Mouse (Mus musculus) Patski (cell line): ENCODE data around the gene Slain1. TPM values are rescaled to one million over a fixed set of nuclear protein-coding genes. Genes with fewer than 3 reads are reported as not detected.
"Not testable (repeated sequence)": the region's sequence is repeated elsewhere in the genome, so short reads cannot be mapped to it uniquely, and the experiment has no call there.

Experiments
- ATAC-seq: fragments of 100-300 bp; one replicate; pipeline ENCODE4 v1.8.0; 2021
- CTCF ChIA-PET: fragments of 350-600 bp; sonication (Branson Sonifier 250); formaldehyde crosslinking; loops from one replicate; lab custom pipeline; 2022; ENCODE audit warnings: inconsistent platforms; lab: Charles Lee
- POLR2A ChIA-PET: fragments of 350-600 bp; sonication (Branson Sonifier 250); formaldehyde crosslinking; loops from one replicate; lab custom pipeline; 2022; ENCODE audit warnings: antibody characterized with exemption, inconsistent platforms; lab: Charles Lee
- DNase-seq: peaks from one replicate; pipeline ENCODE4 v3.0.0-alpha.2; 2011; ENCODE audit warnings: low read depth, low spot score
- H3K27me3 ChIP-seq: fragments of 371-371 bp; one replicate; pipeline ENCODE4 v1.5.1; 2021
- CTCF ChIP-seq: fragments of 100-300 bp; IDR thresholded peaks from one replicate; pipeline ENCODE4 v1.5.1; 2021
- in situ Hi-C: fragments of 300-500 bp; cut with MboI; formaldehyde crosslinking; loops from 3 replicates; pipeline ENCODE4 v1.11.1; 2018; ENCODE audit warnings: low pct_unique_long_range_greater_than_20kb, mixed read lengths
- polyA plus RNA-seq: library from polyadenylated mRNA; unstranded; gene quantifications from one replicate; pipeline ENCODE4 v1.2.3, GENCODE M21; 2021

Gene Slain1
- polyA plus RNA-seq, 1 experiment from 2014 or later, result 6.4 TPM

- peak; percentile 57 for TF ChIP-seq CTCF
- DNase-seq (no peak), ATAC-seq (no peak)
- ChIA-PET CTCF (interaction anchor here (0.9 kb wide), 1 partner anchor 17 kb away, joined by 4 read pairs; no protein-coding TSS in a partner anchor), POLR2A (interaction anchor here (0.6 kb wide), 1 partner anchor 11 kb away, joined by 3 read pairs; no protein-coding TSS in a partner anchor)
- in situ Hi-C loops, result no loop called here
- peaks cover 8% of the 10 kb centered on the region for H3K27me3 ChIP-seq
Observed at GRCm38 (mm10) chr14:103720637-103721355, 70.8 kb downstream of the Slain1 start.

- TF ChIP-seq CTCF, result no peak
- CTCF ChIA-PET, result no interaction called here
- H3K27me3 ChIP-seq, result peaks cover 8% of the 10 kb centered on the region
- ATAC-seq, result no peak
- POLR2A ChIA-PET, result no interaction called here
- no peak for DNase-seq
- in situ Hi-C loops, result no loop called here
Observed at GRCm38 (mm10) chr14:103723314-103723713, 73.3 kb downstream of the Slain1 start.

GRCm38 (mm10) chr14:103723841-103724240 is 73.8 kb downstream of the Slain1 start:
- peaks cover 3% of the 10 kb centered on the region for H3K27me3 ChIP-seq
- no peak for TF ChIP-seq CTCF
- ChIA-PET POLR2A (no interaction called here), CTCF (no interaction called here)
- no peak for ATAC-seq
- in situ Hi-C loops, result no loop called here
- no peak for DNase-seq

- in situ Hi-C loops, result no loop called here
- ChIA-PET POLR2A (no interaction called here), CTCF (interaction anchor here (1.5 kb wide), 1 partner anchor 12 kb away, joined by 4 read pairs; no protein-coding TSS in a partner anchor)
- ATAC-seq (peak; percentile 80), DNase-seq (peak; percentile 12)
- peaks cover 9% of the 10 kb centered on the region for H3K27me3 ChIP-seq
- no peak for TF ChIP-seq CTCF
Observed at GRCm38 (mm10) chr14:103728506-103728905, 78.5 kb downstream of the Slain1 start.

- TF ChIP-seq CTCF, result no peak
- in situ Hi-C loops, result no loop called here
- CTCF ChIA-PET, result interaction anchor here (1.5 kb wide), 1 partner anchor 12 kb away, joined by 4 read pairs; no protein-coding TSS in a partner anchor
- no peak for DNase-seq
- no peak for ATAC-seq
- H3K27me3 ChIP-seq, result peaks cover 6% of the 10 kb centered on the region
- POLR2A ChIA-PET, result no interaction called here
Observed at GRCm38 (mm10) chr14:103728951-103729725, 79.1 kb downstream of the Slain1 start.

GRCm38 (mm10) chr14:103729760-103730367 is 79.8 kb downstream of the Slain1 start:
- peaks cover 6% of the 10 kb centered on the region for H3K27me3 ChIP-seq
- in situ Hi-C loops, result no loop called here
- ChIA-PET POLR2A (interaction anchor here (0.6 kb wide), 1 partner anchor 350 kb away, joined by 6 read pairs; no protein-coding TSS in a partner anchor), CTCF (no interaction called here)
- ATAC-seq (no peak), DNase-seq (no peak)
- no peak for TF ChIP-seq CTCF

- in situ Hi-C loops, result no loop called here
- ATAC-seq (no peak), DNase-seq (no peak)
- CTCF ChIA-PET, result interaction anchor here (0.8 kb wide), 1 partner anchor 16 kb away, joined by 3 read pairs; no protein-coding TSS in a partner anchor
- peak; percentile 37 for TF ChIP-seq CTCF
- peaks cover 6% of the 10 kb centered on the region for H3K27me3 ChIP-seq
- POLR2A ChIA-PET, result no interaction called here
Observed at GRCm38 (mm10) chr14:103732626-103733025, 82.6 kb downstream of the Slain1 start.

- in situ Hi-C loops, result no loop called here
- DNase-seq, result no peak
- no peak for ATAC-seq
- H3K27me3 ChIP-seq, result no peaks in the 10 kb centered on the region
- POLR2A ChIA-PET, result no interaction called here
- TF ChIP-seq CTCF, result no peak
- CTCF ChIA-PET, result no interaction called here
Observed at GRCm38 (mm10) chr14:103741216-103741615, 91.2 kb downstream of the Slain1 start.

GRCm38 (mm10) chr14:103742150-103742549 is 92.1 kb downstream of the Slain1 start:
- peaks cover under 1% of the 10 kb centered on the region for H3K27me3 ChIP-seq
- in situ Hi-C loops, result no loop called here
- CTCF ChIA-PET, result no interaction called here
- ATAC-seq (no peak), DNase-seq (no peak)
- no peak for TF ChIP-seq CTCF
- POLR2A ChIA-PET, result no interaction called here

- POLR2A ChIA-PET, result no interaction called here
- no peak for ATAC-seq
Observed at GRCm38 (mm10) chr14:103747345-103747744, 97.3 kb downstream of the Slain1 start.

GRCm38 (mm10) chr14:103750638-103751037 is 100.6 kb downstream of the Slain1 start:
- peaks cover 19% of the 10 kb centered on the region for H3K27me3 ChIP-seq
- in situ Hi-C loops, ATAC-seq, CTCF ChIA-PET, DNase-seq, POLR2A ChIA-PET: not testable (repeated sequence)

More at GRCm38 (mm10) chr14:103747345-103747744, 97.3 kb downstream of the Slain1 start:
- peaks cover 19% of the 10 kb centered on the region for H3K27me3 ChIP-seq
- in situ Hi-C loops, result no loop called here
- no peak for TF ChIP-seq CTCF
- DNase-seq, result no peak
- CTCF ChIA-PET, result interaction anchor here (0.8 kb wide), 1 partner anchor 45 kb away, joined by 3 read pairs; no protein-coding TSS in a partner anchor
